Mouse (Mus musculus): ENCODE measurements around the gene Bik.

The Bik gene

DNA sequence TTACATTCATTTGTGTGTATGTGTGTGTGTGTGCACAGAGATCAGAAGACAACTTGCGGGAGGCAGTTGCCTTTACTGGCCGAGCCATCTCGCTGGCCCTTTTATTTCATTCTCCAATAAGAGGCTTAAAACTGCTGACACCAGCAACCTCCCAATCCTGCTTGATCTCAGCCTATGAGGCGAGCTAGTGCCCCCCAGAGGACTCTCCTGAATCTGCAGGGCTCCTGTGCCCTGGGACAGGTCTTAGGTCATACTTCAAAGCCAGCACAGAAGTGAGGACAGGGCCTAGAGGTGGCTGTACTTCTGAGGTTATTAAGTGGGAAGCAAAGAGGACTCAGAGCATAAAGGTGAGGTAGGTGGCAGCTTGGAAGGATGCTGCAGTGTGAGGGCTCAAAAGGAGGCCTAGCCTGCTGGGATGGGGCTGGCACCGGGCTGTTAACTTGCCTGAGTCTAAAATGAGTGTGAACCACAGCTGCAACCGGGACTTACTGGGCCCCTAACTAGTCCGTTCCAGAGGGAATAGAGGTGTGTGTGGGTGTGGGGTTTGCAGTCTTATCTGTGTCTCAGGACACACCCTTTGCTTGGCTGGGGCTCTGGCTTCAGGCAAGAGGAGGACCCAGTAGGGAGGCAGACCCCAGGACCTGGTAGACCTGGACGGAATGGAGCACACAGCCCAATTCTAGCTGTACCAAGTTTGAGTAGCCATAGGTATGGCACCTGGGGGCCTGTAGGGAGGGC, 56.9 kb downstream of the Bik start:
- peak; percentile 59 for DNase-seq (ENCODE audit: low read depth, low spot score)

DNA sequence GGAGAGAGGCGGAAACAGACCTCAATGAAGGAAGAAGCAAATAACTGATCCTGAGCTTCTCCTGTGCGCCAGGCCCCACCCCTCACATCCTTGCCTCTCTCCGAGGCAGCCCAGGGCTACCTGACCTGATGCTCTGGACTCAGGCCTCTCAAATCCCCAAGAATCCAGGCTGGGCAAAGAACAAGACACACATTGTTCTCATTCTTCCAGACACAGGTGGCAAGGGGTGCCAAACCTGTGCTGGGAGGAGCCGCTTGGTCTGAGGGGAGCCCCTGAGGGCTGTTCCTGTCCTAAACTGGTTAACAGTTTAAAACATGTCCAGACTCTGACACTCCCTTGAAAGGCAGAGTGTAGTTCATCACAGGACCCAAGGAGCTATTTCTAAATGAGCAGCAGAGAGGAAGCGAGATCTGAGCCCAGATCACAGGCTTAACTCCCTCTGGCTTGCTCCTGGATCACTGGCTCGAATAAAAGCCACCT, 58.1 kb downstream of the Bik start:
- DNase-seq (ENCODE audit: low read depth, low spot score): no peak

DNA sequence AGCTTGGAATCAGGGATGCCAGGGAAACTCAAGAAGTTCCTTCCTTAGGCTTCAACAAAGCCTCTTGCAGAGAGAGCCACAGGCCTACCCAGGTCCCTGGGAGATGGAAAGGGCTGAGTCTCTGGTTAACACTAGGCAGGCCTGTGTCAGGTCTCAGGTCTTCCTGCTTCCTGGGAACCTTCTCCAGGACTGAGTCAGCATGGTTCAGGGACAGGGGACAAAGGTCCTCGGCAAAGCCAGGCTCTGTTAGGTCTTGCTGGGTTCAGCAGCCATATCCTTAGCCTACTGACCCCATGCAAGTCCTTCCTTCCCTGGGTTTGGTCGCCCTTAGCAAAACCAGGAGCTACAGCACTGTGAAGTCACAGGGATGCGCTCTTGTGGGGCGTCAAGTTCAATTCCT, 64.2 kb downstream of the Bik start:
- DNase-seq (ENCODE audit: low read depth, low spot score): no peak

DNA sequence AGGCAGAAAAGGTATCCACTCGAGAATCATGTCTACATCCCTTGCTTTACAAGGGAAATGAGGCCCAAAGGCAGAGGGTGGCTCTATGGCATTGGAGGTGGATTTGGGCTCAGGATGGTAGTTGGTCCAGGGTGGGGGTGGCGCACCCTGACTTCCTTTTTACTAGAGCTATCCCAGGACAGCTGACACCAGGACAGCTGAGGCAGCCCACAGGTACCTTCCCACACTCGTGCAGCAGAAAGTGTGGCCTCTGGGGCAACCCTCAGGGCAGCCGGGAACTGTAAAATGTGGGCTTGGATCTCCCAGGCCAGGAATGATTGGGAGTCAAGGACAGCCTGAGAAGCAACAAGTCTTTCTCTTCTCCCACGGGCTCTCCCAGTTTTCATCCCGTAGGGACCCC, 65.1 kb downstream of the Bik start:
- no peak for DNase-seq (ENCODE audit: low read depth, low spot score)

DNA sequence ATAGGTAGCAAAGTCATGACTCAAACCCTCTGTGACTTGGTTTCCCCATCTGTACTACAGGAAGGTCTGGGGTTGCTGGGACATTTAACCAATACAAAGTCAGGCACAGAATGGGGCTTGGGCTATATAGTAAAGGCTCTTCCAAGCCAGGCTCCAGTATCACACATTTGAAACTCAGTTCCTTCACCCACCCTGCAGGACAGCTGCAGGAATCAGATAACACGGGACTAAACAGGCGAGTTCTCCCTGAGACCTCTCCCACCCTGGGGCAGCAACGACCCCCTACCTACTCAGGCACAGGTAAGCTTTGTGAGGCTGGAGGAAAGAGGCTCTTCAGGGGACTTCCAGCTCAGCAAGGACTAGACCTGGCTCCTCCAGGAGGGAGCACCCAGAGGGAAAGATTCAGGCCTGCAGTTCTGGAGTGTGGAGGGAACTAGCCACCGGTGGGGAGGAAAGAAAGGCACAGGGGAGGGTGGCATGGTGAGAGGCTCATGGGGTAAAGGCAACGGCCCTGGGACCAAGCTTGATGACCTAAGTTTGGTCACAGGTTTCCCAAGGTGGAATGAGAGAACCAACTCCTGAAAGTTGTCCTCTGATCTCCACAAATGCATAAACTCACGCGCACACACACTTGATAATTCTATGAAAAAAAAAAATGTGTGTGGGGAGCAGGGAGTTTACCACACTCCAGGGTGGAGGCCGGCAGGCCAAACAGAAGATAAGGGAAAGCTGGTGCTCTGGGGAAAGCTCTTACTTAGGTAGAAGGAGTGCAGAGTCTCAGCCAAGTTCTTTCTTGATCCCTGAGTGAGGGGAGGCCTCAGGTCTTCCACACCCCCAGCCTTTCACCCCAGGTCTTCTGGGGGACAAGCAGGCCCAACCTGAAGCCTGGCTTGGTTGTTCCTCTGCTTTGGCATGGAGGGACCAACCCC, 65.9 kb downstream of the Bik start:
- DNase-seq (ENCODE audit: low read depth, low spot score): no peak

DNA sequence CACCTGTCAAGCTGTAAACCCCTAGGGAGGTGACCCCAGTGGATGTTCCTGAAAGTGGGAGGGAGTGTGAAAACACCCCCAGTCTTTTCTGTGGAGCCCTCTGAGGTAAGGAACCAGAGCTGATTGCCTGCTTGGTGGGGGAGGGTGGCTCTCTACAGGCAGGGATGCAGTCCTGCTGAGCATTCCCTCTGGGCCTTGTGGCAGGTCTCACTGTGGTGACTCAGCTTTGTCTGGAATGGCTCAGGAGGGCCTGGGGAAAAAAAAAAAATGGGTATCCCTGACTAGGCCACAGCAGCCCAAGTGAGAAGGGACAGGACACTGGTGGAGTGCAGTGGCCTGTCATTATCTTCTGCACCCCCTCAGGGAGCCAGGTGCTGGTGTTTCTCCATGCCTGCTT, 66.5 kb downstream of the Bik start:
- no peak for DNase-seq (ENCODE audit: low read depth, low spot score)

DNA sequence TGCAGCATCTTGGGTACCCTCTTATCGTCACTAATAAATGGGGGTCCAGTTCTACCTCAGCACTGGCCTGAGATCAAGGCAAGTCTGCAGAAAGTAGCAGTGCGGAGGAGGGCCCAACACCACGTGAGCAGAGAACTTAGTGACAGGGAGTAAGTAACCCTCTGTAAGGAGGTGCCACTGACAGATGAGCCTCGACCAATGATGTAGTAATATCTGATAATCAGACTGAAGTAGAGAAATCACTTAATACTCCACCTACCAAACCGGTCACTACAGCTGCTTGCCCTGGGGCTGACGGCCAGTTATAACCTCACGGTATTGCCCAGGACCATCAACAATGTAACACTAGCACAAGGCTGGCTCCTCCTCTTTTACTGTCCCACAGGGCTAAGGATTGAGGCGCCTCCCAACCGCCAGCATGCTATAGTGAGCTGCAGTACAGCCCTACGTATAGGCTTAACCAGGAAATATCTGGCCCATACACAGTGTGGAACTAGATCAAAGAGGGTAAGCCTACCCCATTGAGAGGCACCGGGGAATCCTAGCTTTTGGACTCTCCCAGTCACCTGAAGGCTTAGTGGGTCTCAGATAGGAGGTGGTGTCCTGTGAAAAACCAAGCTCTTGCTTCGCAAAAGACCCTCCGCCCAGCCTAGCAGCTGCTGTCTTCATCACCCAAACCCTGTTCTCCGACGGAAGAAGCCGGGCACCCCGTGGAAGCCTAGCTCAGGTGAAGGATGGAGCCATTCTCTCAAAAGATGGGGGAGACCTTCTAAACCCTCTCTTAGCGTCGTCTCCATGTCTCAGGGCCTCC, 67.2 kb downstream of the Bik start:
- DNase-seq (ENCODE audit: low read depth, low spot score): peak; percentile 25
